Mouse (Mus musculus): ENCODE results near the gene Krt1.

- TF ChIP-seq GATA1 (IDR thresholded peaks at IDR 0.05; ENCODE audit: low read length) = no peak
- TF ChIP-seq TAL1 (IDR thresholded peaks at IDR 0.05; ENCODE audit: low read length) = no peak
Measured at GRCm38 (mm10) chr15:101843192-101843591, 7.4 kb downstream of the Krt1 start.

Measured in erythroblast, embryonic 14.5 days (primary cell).